Mouse (Mus musculus): Measurements from ENCODE around the gene Dapk3. TPM values are rescaled to one million over a fixed set of nuclear protein-coding genes. Genes with fewer than 3 reads are reported as not detected.
"Not testable (repeated sequence)": the region's sequence is repeated elsewhere in the genome, so short reads cannot be mapped to it uniquely, and the experiment has no call there.

Dapk3 gene
- polyA plus RNA-seq, 1 experiment, result 58.2 TPM

DNA sequence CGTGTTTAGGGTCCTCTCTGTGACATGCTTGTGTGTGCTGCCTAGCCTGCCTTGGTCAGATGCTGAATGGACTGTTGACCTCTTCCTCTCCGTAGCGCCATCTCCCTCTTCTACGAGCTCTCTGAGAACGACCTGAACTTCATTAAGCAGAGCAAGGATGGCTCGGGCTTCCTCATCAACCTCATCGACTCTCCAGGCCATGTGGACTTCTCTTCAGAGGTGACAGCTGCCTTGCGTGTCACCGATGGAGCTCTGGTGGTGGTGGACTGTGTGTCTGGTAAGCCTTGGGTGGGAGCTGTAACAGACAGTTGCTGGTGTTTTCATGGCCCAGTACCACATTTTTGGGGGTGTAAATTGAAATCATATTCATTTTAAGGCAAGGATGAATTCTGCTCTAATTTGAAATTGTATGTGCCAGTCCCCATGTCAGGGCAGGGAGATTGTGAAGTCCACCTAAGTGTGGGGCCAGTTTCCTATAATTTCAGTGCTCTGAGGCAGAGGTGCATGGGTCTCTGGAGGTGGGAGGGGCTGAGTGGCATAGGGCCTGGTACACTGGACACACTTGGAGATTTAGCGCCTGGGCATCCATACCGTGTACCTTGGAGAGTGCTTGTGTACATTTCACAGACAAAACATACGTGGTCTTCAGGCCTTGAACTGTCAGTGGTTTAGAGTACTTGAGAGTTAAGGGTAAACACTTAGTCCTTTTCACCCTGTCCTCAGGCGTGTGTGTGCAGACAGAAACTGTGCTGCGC lies 4.7 kb upstream of the Dapk3 start:
- DNase-seq (ENCODE audit: low spot score), result no peak

GRCm38 (mm10) chr10:81178927-81179326 lies 3.9 kb upstream of the Dapk3 start:
- DNase-seq (ENCODE audit: low spot score), result no peak

DNA sequence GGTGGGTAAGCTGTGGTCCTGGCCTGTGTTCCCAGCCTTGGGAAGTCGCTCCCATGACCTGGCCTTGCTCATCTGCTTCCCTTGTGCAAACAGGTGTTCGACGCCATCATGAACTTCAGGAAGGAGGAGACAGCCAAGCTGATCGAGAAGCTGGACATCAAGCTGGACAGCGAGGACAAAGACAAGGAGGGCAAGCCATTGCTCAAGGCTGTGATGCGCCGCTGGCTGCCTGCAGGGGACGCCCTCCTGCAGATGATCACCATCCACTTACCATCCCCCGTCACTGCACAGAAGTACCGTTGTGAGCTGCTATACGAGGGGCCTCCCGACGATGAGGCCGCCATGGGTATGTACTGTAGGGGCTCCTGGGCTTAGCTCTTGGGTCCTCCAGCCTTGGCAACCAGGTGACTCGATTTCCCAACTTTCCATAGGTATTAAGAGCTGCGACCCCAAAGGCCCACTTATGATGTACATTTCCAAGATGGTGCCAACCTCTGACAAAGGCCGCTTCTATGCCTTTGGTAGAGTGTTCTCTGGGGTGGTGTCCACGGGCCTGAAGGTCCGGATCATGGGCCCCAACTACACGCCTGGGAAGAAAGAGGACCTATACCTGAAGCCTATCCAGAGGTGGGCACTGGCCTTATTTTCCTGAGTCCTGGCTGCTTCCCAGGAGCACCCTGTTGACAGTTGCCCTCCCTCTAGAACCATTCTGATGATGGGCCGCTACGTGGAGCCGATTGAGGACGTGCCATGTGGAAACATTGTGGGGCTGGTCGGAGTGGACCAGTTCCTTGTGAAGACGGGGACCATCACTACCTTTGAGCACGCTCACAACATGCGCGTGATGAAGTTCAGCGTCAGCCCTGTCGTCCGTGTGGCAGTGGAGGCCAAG lies 3.1 kb upstream of the Dapk3 start:
- DNase-seq (ENCODE audit: low spot score), result no peak

- no peak for DNase-seq (ENCODE audit: low spot score)
These were observed 1.9 kb upstream of the Dapk3 start for GRCm38 (mm10) chr10:81180946-81181345.

GRCm38 (mm10) chr10:81181860-81182259 lies 945 bp upstream of the Dapk3 start:
- not testable (repeated sequence) for DNase-seq (ENCODE audit: low spot score)

DNA sequence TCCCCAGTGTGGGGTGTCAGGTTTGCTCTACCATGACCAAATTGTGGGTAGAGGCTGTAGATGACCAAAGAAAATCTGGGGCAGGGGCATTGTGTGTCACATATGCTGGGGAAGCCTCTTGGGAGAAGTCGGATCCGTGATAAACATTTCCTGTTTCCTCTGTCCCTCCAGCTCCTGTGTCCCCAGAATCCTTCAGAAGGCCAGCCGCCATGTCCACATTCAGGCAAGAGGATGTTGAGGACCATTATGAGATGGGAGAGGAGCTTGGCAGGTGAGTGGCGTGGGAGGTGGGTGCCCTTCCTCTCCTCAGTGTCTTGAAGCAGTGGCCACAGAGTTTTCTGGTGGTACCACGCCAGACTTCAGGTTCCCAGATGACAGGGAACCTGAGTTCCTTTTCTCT lies 1.0 kb downstream of the Dapk3 start, which contains the start of gene 4930442H23Rik:
TSS of gene 4930442H23Rik (minus strand) at position 45 of the 400 bp plus-strand sequence.
- no peak for DNase-seq (ENCODE audit: low spot score)

DNA sequence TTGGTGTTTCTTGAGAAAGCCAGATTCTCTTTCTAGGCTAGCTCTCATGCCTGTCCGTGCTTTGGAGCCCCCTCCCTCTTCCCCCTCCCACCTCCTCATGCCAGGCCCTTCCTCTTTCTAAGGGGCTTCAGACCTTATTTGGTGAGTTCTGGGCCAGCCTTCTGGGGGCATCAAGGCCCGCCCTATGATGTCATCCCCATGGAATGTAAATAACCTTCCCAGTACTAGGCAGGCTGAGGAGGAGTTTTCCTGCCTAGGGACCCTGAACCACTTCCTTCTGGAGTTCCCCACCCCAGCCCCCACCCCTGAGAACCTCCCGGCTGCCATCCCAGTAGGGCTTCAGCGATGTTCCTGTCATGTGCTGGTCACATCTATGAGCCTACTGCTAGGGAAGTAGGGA lies 2.0 kb downstream of the Dapk3 start:
- DNase-seq (ENCODE audit: low spot score), result no peak

GRCm38 (mm10) chr10:81187161-81187560 lies 4.4 kb downstream of the Dapk3 start:
- no peak for DNase-seq (ENCODE audit: low spot score)

DNA sequence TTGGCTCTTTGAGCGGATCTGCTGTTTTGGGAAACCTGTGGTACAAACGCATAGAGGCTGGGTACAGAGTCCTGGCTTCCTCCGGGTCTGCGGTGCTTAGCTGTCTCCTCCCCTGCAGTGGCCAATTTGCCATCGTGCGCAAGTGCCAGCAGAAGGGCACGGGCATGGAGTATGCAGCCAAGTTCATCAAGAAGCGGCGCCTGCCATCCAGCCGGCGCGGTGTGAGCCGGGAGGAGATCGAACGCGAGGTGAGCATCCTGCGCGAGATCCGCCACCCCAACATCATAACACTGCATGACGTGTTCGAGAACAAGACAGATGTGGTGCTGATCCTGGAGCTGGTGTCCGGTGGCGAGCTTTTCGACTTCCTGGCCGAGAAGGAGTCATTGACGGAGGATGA lies 7.0 kb downstream of the Dapk3 start:
- no peak for DNase-seq (ENCODE audit: low spot score)

- DNase-seq (ENCODE audit: low spot score), result no peak
These were observed 7.6 kb downstream of the Dapk3 start for GRCm38 (mm10) chr10:81190236-81190911.

GRCm38 (mm10) chr10:81190912-81191321 lies 8.1 kb downstream of the Dapk3 start:
- DNase-seq (ENCODE audit: low spot score), result no peak

DNA sequence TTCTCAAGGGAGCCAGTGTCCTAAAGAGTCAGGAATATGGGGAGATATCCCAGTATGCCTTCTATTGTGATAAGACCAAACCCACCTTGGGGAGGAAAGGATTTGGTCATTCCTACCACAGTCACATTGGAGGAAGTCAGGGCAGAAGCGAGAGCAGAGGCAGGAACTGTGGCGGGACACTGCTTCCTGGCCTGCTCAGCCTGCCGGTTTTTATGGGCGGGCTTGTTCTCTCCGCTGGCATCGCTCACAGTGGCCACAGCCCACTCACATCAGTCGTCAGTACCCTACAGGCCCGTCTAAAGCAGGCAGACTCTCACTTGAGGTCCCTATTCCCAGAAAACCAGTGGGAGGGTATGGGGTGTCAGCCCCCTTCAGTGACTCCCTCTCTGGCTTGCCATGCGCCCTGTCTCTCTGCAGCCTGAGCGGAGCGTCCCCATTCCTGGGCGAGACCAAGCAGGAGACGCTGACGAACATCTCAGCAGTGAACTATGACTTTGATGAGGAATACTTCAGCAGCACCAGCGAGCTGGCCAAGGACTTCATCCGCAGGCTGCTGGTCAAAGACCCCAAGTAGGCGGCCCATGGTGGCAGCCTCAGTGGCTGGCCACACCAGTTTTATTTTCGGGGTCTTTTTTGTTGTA lies 8.7 kb downstream of the Dapk3 start:
- DNase-seq (ENCODE audit: low spot score), result no peak

DNA sequence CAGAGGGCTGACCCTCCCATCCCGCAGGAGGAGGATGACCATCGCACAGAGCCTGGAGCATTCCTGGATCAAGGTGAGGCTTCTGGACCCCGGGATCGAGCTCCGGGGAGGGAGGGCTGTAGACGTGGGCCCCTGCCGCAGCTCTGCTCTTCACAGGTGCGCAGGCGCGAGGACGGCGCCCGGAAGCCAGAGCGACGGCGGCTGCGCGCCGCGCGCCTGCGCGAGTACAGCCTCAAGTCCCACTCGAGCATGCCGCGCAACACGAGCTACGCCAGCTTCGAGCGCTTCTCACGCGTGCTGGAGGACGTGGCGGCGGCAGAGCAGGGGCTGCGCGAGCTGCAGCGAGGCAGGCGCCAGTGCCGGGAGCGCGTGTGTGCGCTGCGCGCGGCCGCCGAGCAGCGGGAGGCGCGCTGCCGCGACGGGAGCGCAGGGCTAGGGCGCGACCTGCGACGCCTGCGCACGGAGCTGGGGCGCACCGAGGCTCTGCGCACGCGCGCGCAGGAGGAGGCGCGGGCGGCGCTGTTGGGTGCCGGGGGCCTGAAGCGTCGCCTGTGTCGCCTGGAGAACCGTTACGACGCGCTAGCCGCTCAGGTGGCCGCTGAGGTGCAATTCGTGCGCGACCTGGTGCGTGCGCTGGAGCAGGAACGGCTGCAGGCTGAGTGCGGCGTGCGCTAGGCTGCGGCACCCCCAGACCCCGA lies 9.6 kb downstream of the Dapk3 start:
- DNase-seq (ENCODE audit: low spot score), result peak; percentile 86

GRCm38 (mm10) chr10:81192968-81193501 lies 10.2 kb downstream of the Dapk3 start:
- DNase-seq (ENCODE audit: low spot score), result no peak

DNA sequence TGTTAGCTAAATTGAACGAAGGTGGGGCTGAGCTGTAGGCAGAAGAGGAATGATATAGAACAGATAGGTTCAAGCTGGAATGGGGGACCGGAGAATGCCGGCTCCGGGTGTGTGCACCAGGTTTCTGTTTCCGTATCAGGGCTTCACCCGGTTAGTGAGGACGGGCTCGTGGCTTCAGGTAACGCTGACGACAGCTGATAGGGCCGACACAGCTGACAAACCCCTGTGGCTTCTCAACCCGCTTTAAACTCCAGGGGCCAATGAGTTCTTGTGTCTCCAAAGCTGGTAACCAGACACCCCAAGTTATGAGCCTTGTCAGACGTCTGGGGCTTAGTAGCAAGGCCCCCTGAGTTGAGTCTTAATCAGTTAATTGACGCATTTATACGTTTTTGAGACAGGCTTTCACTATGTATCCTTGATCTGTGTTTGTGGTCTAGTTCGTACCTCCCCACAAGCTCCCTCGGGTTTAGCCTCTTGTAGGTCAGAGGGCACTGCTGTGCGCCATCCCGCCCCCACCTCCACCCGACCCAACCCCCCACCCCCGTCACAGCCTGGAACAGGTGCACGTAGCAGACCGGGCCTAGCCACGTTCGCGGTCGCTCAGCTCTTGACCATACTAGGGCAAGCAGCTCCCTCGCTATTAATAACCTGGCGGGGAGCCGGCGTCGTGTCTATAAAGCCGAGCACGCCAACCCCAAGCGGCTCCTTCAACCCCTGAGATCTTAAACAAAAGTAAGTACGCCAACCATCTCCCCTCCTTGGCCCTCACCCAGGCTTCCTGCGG lies 11.4 kb downstream of the Dapk3 start:
- DNase-seq (ENCODE audit: low spot score), result no peak

GRCm38 (mm10) chr10:81195300-81195699 lies 12.5 kb downstream of the Dapk3 start:
- no peak for DNase-seq (ENCODE audit: low spot score)

GRCm38 (mm10) chr10:81196470-81197065 lies 13.8 kb downstream of the Dapk3 start:
- DNase-seq (ENCODE audit: low spot score), result no peak

DNA sequence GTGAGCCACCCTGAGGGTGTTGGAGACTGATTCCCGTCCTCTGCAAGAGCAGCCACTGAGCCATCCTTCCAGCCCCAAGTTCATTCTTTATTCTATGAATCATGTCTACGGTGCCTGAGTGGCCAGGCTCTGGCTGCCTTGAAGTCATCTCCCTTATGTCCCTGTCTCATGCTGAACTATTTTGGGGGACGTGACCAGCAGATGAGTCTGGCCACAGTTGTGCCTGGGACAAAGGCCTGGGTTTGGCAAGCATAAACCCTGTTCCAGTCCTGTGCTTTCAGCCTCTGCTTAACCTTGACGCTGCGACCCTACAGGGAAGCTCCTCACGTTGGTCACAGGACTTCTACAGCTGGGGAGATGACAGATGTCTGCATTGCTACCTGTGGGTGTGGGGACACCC lies 14.5 kb downstream of the Dapk3 start:
- DNase-seq (ENCODE audit: low spot score), result no peak

- no peak for DNase-seq (ENCODE audit: low spot score)
These were observed 15.4 kb downstream of the Dapk3 start for GRCm38 (mm10) chr10:81198230-81198629.

- no peak for DNase-seq (ENCODE audit: low spot score)
These were observed 16.2 kb downstream of the Dapk3 start for GRCm38 (mm10) chr10:81198990-81199389.
